Mouse (Mus musculus) urinary bladder, adult 2 months (tissue): ENCODE results near the gene 5330417C22Rik. TPM values are rescaled to one million over a fixed set of nuclear protein-coding genes. Genes with fewer than 3 reads are reported as not detected.
"Not testable (repeated sequence)": the region's sequence is repeated elsewhere in the genome, so short reads cannot be mapped to it uniquely, and the experiment has no call there.

Experiments
- DNase-seq: peaks from one replicate; pipeline ENCODE4 v3.0.0; 2022; ENCODE audit warnings: low spot score
- polyA plus RNA-seq: library from polyadenylated mRNA; depleted of rRNA; stranded (reverse); fragments of >200 nt; gene quantifications from 2 replicates; pipeline ENCODE4 v1.2.3, GENCODE M21; 2012

The 5330417C22Rik gene
- polyA plus RNA-seq, 1 experiment: 0.30 TPM

DNA sequence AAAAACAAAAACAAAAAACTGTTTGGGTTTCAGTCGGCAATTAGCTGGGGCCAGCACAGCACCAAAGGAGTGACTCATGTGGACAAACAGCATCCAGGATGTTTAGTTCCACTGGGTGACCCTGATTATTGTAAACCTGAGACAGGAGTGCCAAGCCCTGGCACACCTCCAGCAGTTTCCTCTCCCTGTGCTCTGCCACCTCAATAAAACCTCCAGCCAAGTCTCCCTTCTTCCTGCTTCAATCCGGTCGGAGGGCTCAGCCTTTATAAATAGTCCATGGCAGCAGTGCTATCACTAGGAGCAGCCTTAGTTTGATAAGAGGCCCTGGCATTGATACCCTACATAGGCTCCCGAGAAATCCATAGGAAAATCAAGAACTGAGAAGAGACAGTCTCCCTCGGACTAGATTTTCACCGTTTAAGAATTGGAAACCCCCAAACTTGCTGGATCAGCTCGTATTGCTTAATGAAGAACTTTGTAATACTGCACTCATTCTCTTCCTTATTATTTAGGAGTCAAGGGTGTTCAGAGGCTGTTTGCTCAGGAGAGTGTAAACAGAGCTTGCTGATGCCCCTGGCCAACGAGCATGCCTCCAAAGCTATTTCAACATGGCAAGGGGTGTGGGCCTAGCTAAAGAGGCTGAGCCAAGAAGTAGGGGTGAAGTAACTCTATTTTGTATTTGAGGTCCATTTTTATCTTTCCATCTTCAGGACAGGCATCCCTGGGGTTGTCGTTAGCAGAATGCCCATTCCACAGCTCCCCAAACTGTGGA lies 3.0 kb downstream of the 5330417C22Rik start:
- DNase-seq: no peak

DNA sequence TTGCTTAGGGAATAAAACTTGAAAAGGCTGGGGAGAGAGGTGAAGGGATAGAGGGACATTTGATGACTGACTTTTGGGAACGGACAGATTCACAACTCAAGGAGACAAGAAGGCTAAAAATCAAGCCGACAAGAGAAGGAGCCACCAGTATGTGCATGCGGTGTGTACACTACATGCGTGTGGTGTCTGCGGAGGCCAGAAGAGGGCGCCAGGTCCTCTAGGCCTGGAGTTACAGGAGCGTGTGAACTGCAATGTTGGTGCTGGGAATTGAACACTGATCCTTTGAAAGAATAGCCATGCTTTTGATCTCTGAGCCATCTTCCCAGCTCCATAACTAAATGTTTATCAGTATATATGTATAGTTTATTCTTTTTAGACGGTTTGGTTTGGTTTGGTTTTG lies 7.8 kb downstream of the 5330417C22Rik start:
- DNase-seq: no peak

DNA sequence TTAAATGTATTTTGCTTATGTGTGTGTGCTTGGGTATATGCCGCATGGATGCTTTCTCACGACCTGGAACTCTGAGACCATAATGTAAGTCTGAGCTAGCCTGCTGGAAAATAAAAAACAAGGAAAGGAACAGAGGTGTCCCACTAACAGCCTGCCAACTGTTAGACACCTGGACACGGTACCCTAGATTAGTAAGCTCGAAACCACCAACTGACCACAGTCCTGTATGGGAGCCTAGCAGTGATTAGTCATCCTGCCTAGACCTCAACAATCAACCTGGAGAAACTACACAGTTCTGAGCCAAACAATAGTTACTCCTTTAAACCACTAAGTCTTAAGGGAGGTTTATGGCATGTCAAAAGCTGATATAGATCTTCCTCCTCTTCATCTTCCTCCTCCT lies 12.9 kb downstream of the 5330417C22Rik start:
- DNase-seq: no peak

DNA sequence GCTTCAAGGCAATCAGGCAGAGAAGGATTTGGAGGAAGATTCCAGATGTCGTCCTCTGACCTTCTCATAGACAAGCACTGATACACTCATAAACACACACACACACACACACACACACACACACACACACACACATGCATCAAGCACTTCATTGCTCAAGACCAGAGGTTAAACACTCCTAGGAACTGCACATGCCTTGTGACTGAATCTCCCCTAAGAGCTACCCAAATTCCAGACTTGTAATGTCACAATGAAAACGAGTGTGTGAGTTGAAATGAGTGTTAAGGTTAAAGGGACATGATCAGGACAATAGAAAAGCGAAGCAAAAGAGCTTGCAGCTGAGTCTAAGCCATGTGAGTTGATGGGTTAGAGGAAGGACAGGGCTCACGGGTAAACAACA lies 18.1 kb downstream of the 5330417C22Rik start:
- DNase-seq: no peak

DNA sequence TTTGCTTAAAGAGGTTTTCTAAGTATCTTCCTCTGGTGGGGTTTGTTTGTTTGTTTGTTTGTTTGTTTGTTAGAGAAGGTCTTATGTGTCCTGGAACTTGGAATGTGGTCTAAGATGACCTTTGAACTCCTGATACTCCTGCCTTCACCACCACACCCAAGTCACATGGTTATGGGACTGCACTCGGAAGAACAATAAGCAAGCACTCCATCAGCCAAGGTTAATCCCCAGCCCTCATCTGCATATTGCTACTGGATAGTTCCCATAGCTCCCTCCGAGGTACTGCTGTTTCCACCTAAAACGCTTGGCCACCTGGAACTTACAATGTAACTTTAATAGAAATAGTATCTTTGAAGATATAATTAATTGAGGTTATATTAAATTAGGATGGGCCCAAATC lies 22.9 kb downstream of the 5330417C22Rik start:
- no peak for DNase-seq

DNA sequence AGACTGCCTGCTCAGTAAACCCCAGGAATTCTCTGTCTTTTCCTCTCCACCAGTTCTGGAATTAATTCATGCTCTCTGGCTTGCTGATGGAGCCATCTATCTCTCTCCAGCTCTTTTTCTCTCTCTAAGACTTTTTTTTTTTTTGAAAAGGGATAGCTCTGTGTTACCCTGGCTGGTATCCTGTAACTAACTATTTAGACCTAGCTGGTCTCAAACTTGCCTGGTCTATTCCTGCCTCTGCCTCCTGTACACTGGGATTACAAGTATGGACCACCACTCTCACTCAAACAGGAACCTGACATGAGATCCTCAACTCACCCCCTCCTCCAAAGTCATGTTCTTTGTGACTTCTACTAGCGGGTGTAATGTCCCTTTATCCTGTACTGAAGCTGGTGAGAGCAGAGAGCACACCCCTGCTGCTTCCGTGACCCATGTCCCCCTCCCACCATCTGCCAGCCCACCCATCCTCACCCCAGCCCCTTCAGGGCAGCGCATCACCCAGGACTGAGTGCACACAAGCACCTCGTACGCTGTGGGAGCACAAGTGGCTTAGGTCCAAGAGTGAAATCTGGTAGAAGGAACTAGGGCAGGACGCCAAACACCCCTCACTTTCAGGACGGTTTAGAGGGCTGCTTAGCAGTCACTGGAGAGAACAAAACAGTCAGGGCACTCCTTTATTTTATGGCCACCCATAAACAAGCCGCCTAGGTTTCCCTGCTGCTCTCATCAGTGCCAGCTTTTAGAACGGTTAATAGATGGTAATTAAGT lies 25.4 kb downstream of the 5330417C22Rik start:
- no peak for DNase-seq

DNA sequence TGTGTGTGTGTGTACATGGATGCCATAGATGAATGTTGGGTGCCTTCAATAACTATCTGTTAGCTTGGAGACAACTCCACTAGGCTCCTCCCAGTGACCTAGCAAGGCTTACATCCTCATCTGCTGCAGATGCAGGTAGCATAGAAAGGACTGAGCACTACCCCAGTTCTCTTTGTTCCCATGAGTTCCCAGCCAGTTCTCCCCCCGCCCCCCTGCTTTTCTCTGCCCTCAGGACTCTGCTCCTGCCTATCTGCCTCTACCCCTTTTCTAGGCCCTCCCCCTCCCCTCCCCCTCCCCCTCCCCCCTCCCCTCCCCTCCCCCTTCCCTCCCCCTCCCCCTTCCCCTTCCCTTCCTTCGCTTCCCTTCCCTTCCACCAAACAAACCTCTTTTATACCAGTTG lies 26.2 kb downstream of the 5330417C22Rik start:
- no peak for DNase-seq

DNA sequence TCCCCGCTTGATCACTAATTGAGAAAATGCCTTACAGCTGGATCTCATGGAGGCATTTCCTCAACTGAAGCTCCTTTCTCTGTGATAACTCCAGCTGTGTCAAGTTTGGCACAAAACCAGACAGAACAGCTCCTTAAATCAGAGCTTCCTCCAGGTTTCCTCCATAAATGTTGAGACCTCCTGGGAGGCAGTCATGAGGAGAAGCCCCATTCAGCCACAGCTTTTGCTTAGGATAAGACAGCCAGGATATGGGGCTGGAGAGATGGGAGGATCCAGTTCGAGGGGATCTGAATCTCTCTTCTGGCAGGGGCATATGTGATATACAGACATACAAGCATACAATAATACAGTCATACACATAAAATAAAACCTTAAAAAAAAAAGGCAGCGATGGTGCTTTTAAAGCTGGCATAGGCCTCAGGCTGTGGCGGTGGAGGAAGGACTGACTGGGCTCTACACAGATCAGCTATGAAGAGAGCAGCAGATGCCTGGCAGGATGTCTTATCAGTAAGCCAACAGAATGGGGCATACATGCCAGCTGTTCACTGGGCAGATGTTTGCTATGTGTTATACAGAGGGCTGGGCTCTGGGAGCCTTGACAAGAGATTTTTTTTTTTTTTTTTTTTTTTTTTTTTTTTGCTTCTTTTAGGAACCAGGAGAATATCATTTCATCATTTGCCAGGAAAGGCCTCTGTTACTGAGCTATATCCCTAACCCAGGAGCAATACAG lies 27.4 kb downstream of the 5330417C22Rik start:
- no peak for DNase-seq

DNA sequence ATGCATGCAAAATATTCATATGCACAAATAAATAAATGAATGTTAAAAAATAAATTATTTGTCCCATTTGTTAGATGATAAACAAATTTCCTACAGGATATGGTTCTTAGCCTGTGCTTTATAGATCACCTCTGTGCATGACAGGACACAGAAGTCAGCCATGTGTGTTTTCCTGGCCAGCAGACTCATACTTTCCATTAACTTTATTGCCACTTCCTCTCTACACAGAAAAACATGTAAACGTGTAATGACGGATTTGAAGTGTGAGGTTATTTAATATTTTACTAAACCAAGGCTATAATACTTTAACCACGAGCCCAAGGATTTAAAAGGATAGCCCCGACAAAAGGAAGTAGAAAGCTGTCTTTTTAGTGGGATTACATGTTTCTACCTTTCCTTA lies 32.4 kb downstream of the 5330417C22Rik start:
- DNase-seq: no peak

DNA sequence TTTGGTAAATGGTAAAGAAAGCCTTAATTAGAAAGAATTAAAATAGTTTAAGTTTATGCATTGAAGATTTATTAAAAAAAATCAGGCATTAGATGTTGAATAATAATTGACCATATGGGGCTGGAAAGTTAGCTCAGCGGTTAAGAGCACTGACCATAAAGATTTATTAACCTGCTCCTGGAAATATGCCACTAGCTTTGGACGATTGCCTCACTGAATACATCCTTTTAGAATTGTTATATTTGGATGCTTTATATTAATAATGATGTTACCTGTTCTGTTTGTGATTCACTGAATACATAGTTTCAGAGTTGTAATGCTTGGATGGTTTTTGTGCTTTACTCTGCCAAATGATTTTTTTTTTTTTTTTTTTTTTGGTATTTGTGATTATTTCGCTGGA lies 34.9 kb downstream of the 5330417C22Rik start:
- DNase-seq: not testable (repeated sequence)

DNA sequence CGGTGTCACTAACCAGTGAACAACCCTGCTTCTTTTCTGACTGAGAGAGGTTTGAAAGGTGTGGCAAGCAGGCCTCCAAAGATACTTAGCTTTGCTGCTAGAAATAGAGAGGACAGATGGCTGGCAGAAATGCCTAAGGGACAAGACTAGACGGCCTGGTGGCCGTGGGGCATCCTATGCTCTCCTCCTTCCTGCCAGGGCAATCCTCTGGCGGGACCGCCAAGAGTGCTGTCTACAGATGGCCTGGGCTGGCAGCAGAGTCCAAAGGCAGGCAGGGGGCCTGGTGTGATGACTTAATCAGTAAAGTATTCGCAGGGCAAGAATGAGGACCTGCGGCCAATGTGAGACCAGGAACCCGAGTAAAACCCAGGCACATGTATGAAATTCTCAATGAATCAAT lies 36.5 kb downstream of the 5330417C22Rik start:
- no peak for DNase-seq

DNA sequence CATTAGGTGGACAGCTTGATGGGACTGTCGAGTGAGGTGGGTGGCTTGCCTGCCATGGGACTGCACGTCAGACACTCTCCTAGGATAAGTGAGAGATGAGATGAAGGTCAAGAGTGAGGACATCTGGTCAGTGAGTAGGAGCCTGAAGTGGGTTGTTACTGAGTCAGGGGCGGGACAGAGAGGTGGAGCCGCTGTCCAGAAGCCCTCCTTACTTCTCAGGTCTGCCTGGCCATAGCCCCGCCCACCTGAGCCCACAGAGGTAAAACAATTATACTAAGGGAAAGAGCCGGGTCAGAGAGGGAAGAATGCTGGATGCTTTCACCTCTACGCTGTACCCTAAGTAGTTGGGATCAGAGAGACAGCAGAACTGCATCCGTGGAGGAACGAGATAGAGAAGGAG lies 38.7 kb downstream of the 5330417C22Rik start:
- DNase-seq: no peak

DNA sequence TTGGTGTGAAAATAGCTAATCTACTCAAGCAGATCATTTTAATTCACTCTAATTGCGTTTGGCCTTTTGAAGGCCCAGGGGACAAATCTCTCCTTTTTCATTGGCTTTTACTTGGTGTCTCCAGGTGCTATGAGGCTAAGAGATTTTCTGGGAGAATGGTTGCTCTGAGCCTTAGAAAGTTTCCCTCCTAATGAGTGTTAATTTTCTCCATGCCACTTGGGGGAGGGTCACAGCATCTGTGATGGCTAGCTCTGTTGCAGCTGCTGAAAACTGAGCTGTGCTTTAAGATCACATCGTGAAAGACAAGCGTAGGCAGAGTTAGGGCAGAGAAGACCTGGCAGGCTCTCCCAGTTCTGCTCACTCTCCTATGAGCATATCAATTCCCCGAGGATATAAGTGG lies 40.9 kb downstream of the 5330417C22Rik start:
- DNase-seq: no peak

DNA sequence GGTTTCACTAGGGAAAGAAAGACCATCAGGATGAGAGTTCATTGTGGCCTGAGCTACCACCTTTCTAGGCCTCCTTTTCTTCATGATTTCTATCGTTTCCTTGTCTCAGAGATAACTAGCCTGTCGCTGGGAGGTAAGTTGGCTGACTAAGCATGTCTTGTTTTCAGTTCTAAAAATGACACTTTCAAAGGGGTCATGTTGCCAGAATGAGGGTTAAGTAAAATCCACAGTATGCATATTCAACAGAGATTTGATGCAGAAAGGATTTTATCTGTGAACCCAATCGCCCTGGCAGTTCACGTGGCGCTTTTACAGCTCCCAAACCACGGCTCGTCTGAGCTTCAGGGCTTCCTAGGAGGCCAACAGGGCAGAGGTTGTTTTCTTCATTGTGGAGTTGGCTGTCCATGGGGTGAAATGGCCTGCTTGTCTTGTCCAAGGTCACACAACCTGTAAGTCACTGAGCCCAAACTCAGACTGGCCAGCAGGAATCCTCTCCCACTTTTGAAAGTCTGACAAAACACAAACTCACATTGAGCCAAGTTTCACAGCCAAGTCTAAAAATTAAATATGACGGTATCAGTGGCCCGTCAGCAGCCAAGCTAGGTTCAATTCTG lies 41.4 kb downstream of the 5330417C22Rik start:
- DNase-seq: no peak

DNA sequence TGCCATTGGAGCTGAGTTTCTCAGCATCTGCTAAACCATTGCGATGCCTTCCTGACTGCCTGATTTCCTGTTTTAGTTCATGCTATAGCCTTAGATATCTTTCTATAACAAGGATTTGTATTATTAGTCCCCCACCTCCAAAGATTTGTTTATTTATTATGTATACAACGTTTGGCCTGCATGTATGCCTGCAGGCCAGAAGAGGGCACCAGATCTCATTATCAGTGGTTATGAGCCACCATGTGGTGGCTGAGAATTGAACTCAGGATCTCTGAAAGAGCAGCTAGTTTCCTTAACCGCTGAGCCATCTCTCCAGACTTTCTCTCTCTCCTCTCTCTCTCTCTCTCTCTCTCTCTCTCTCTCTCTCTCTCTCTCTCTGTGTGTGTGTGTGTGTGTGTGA lies 46.4 kb downstream of the 5330417C22Rik start:
- no peak for DNase-seq

DNA sequence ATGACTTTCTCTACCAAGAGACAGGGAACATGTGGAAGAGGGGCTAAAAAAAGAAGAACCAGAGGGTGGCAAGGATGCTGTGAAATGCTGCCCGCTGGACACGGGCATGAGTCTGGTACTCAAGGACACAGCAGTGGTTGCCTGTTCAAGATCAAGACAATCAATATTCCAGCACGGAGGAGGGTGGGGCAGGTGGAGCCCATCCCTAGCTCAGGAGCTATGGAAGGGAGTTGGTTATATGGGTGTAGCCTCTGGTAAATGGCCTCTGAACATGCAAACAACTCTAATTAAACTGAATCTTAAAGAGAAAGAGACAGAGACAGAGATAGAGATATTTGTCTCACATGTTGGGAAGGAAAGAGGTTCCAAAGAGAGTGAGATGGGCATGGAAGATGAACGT lies 51.6 kb downstream of the 5330417C22Rik start:
- DNase-seq: no peak

DNA sequence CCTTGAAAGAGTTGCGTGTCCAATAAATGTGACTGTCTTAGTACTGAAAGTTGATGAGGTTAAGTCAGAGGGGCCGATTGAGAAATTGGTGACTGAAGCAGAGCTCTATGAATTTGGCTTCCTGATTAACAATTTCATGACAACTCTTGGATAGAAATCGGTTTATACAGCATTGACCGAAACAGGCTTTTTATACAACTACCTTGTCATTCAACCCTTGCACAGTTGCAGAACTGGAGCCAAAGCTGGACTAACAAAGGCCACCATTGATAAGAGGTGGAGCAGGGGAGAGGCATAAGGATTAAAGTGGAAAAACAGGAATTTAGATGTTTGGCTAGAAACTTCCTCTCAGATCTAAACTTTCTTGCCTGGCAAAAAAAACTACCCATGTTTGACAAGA lies 57.5 kb downstream of the 5330417C22Rik start:
- no peak for DNase-seq

DNA sequence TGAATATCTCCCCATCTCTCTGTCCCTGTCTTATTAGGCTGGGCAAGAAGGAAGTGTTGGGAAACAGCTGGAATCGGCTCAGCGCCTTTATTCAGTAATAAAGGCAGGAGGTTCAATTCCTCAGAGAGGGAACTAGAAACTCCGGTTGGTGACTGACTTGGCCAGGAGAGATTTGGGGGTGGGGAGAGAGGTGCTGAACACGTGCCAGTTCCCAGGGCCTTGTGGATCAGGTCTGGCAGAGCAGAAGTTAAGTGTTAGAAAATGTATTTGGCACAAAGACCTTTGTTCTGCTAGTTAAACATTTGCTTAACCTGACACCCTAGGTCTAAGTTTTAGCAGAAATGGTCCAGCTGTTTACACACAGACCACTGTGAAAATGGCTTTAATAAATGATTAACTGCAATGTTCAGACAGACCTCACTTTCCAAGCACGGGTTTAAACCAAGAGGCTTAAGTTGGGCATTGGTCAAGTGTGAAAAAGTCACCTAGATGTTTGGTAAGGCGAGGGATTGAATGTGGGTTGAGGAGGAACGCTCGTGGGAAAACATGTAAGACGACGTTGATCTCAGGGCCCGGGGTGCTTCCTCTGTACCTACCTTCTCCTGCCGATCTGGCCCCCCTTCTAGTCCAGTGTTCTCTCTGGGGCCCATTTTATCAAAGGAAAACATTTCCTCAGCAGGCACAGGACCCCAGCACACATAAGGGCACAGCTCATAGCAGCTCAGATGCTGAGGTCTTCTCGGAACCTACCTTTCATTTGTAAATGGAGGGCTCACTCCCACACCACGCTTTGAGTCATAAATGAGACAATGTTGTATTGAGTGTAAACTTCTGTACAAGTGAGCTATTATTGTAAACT lies 59.3 kb downstream of the 5330417C22Rik start:
- DNase-seq: no peak

DNA sequence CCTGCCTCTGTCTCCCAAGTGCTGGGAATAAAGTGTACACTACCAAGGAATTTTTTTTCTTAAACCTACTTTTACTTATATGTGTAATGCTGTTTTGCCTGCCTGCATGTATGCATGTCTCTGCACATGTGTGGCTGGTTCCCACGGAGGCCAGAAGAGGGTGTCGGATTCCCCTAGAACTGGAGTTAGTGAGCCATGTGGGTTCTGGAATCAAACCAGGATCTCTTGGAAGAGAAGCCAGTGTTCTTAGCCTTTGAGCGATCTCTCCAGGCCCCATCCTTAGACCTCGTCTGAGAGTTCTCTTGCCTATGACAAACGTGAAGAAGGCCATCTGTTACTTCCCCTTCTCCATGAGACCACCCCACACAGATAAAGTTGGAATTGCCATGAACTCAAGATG lies 60.8 kb downstream of the 5330417C22Rik start:
- DNase-seq: no peak

DNA sequence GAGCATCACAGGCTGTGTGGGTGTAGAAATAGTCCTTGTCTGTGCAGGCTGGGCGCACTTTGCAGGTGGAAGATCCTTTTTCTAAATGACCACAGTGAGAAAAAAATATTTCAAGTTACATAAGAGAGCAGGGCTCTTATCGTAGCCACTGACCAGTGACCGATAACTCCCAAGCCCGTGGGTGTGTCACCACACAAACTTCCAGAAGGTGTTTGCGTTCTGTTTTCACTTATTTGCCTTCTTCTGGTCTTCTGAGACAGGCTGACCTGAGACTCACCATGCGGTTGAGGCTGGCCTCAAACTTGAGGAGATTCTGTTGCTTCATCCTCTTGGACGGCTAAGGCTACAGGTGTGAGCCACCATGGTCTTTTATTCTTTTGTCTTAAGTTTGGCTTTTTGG lies 61.4 kb downstream of the 5330417C22Rik start:
- no peak for DNase-seq

DNA sequence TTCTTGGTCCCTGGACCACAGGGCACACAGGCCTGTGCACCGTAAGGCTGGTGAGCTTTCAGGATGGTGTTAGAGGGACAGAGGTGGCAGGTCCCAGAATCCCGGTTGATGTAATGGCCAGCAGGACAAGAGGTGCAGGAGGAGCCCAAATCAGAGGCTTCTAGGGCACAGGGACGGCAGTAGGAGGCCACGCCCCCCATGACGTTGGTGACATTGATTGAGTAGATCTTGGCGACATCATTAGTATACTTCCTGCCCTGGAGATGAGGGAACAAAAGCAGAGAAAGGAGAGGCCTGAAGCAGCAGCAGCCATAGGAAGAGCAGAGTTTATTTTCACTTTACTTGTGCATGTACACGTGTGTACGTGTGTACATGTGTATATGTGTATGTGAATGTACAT lies 68.6 kb downstream of the 5330417C22Rik start:
- DNase-seq: no peak
